Mouse (Mus musculus): ENCODE results near the gene Zfp871.
A peak's percentile ranks its signal among the peaks of the same experiment; 100 is the strongest.

The Zfp871 gene

DNA sequence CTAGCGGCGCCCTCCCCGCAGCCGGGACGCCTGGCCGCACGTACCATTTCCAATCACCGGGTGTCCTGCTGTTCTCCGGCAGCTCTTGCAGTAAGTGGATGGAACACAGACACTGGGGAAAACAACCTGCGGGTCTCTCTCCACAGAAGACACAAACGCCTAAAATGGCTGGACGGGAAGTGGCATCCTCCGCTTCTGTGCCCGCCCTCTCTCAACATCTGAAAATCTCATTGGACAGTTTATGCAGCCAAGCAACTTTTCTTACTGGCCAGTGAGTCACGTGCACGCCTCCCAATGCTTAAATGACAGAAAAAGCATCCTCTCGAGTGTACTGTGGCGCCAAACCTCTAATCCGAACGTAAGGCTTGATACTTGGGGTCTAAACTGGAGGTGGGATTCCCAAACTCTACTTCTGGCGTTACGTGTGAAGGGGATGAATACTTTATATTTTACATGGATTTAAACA, at the start of gene Zfp871:
Gene Zfp871, minus strand, starts transcription at position 194 of the 466 bp plus-strand sequence.
- DNase-seq, result peak; percentile 89

DNA sequence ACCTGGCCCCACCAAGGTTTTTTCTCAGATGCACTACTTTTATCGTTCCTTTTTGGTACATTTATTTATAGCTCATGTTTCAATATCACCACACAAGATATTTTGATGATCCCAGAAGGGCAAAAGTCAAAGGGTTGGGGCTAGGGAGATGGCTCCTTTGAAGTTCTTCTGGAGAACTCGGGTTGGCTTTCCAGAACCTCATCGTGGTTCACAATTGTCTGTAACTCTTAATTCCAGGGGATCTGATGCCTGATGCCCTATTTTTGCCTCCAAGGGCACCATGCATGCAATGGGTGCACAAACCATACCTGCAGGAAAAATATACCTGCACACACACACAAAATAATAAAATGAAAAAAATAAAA, 42.3 kb upstream of the Zfp871 start:
- DNase-seq, result no peak

DNA sequence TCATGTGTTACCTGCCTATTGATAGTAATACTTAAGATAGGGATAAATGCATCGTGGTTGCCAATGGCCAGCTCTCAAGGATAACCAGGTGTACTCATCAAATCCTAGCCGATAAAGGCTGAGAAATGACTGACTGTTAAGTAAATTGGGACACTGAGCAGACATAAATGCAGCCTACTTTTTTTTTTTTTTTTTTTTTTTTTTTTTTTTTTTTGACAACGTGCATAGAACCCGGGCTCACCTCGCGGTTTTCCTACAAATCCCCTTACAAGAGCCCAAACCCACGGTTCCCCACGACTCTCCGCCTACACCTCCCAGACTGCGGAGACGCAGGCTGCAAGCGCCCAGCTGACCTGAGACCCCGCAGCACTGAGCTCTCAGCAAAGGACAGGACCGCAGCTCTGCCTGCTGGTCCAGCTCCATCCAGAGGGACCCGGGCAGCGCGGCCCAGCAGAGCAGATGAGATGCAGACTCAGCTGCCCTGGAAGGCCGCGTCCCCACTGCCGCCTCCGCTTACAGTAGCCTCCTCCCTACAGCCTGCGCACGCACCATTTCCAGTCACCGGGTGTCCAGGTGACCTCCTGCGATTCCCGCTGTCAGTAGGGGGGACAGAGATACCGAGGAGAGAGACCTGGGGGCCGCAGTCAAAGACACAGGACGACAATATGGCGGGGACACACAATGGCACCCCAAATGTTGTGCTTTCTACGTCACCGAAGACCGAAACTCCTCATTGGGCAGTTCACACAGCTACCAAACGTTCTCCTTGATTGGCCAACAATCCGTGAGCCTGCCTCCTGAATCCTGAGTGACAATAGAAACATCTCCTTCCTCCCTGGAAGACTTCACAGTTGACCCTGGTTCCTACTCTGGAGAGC, 41.7 kb upstream of the Zfp871 start, which contains the start of gene Zfp799:
Gene Zfp799, minus strand, starts transcription at position 722 of the 878 bp plus-strand sequence.
- DNase-seq, result peak; percentile 80

DNA sequence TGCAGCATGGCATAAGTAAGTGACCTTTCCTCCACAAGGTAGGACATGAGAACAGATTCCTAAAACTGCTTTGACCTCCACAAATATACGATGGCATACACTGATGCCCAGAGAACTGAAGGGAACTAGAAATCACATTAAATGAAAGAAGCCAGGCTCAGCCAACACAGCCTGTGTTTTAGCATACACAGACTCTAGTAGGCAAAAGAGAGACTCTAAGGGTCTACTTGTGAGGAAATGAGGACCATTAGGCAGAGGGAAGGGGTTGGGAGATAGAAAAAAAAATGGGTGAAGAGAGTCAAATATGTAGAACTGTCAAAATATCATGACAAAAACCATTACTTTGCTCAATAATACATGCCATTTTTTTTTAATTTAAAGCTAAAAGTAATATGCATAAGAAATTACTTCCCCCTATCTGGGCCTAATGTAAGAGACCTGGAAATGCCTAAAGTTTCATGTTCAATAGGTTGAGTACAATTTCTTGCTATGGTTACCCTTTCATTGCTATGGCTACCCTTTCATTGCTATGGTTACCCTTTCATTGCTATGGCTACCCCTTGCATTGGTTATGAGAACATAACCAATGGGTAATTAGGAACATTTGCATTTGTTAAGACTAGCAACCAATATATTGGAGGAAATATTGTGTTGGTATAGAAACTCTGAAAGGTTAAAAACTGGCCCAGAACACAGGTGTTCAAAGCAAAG, 28.1 kb upstream of the Zfp871 start:
- no peak for DNase-seq

DNA sequence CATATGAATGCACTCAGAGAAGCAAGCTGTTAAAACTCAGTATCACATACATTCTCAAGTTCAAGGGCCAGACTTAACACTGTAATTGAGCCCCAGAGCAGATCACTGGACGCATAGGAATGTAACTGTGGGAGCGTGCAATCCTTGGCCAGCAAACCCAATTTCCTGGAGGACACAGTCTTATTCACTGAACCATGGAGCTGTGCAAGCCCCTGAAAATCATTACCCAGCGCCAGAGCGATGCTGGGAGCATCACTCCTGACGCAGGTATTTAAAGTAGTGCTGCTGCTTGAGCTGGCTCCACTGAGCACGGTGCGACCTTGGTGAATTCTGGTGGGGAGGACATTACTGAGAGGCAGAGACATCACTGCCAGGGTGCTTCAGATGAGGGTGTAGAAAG, 26.0 kb upstream of the Zfp871 start:
- DNase-seq, result no peak

DNA sequence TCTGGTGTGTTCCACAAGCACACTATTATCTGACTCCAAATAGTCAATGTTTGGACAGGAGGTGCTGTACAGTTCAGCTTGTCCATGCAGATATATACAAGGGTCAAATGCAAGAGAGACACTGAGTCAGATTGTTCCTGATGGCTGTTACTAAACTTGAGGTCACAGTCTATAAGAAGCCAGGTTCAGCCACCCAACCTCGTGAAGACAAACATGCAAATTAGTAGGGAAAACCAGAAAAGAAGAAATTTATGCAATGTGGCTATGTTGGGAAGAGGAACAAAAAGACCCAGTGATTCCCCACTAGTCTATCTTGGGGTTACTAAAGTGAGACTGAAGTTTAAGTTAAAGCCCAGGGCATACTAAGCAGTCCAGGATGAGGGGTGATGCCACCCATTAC, 22.6 kb upstream of the Zfp871 start:
- no peak for DNase-seq

DNA sequence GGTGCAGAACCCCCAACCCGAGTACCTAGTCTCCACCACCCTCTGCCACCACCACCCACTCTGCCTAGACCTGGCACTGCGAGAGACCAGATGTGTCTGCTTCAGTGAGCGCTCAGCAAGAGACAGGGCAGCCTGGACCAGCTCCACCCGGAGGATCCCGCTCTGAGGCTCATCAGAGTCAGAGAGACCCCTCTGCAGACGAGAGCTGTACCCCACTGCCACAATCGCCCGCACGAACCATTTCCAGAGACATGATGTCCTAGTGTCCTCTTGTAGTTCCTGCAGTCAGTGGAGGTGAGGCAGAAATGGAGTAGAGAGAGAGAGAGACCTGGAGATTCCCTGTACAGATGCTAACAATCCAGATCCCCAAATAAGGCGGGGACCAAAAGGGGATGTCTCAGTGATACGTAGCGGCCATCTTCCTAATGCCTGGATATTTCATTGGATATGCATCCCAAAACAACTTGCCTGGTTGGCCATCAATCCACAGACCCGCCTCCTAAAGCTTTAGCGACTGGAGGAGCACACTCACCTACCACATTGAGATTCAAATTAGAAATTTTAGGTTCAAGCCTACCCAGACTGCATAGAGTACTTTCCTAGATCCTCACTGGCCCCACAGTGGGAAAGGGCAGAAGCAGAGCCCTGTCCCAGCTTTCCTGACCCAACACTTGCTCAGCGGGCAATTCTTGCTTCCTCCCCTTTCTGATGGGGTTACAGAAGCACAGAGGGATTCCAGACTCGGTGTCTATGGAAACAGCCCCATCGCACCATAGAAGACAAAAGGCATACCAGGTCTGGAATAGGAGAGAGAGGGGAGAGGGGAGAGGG, 21.7 kb upstream of the Zfp871 start, which contains the start of gene Zfp811:
Gene Zfp811, minus strand, starts transcription at position 388 of the 831 bp plus-strand sequence.
- peak; percentile 45 for DNase-seq

DNA sequence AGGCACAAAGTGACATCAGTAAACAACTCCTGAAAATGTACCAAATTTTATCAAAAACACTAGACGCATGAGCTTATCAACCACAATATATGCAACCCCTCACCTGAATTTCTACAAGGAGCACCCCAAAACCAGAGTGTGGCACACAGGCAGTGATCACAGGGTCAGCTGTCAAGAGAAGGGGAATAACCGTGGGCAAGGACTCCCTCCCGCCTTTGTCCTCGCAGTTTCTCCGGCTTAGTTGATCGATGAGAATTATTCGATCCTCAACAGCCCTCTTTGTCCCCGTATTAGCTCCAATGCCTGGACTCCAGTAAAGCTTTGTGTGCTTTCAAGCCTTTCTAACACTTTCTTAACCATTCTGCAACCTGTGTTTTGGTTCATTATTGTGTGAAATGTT, 20.8 kb upstream of the Zfp871 start:
- DNase-seq, result no peak

DNA sequence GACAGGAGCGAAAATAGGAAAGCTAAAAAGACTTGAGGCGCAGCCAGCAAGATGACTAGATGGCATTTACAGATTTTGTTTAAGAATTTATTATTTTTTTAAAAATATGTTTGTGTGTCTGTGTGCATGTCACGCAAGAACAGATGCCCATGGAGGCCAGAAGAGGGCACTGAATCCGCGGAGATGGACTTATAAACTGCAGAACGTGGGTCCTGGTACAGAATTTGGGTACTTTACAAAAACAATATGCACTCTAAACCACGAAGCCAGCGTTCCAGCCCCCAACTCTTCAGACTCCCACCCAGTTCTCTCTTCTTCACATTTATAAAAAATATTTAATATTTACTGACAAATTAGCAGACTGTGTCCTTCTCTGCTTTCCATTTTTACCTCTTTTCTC, 1.2 kb upstream of the Zfp871 start:
- no peak for DNase-seq

DNA sequence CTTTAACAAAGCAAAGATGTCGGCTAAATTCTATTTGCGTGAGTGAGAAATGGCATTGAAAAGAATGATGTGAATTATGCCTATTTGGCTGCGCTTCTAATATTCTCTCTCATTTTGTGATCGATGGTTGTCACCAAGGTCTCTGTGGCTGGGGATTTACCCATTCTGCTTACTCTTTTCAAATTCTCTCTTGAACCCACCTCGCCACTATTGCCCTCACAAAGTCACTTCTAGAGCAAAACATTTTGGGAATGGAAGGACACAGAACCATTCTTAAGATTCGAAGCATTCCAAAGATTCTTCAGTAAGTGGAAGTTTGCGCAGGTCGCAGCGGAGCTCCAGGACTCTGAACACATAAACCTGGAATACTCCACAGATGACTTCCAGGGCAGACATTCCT, 489 bp upstream of the Zfp871 start:
- DNase-seq, result no peak

DNA sequence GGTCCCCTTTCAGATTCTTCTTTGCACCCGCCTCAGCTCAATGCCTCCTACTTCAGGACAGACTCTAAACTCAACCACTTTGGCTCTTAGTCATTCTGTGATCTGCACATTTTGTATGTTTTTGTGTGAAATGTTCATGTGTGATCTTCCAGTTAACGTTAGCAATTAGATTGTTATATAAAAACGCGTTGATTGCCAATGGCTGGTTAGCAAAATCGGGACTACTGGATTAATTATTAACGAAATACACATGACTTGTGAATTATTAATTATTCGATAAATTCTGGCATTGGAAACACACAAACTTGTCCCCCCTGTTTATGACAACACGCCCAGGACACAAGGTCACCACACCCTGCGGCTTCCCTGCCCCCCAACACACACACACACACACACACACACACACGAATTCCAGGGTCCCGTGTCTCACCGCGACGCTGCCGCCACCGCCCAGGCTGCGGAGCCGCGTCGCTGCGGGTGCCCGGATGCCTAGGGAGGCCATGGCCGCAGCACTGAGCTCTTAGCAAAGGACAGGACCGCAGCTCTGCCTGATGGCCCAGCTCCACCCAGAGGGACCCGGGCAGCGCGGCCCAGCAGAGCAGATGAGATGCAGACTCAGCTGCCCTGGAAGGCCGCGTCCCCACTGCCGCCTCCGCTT, 522 bp downstream of the Zfp871 start:
- no peak for DNase-seq

DNA sequence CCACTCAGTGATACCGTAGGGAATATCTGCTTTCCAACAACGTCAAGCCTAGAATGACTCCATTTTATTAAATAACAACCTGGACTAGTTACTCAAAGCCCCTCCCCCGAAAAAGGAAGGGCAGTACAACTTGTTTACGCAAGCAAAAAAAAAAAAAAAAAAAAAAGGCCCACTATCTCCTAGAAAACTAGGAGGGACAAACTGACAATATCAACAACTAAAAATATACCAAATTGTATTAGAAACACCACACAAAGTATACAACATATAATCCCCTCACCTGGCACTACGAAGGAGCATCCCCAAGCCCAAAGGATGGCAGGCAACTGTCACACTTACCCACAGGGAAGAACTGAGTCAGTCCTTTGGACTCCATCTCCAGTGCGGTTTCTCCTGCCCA, 1.1 kb downstream of the Zfp871 start:
- DNase-seq, result no peak

DNA sequence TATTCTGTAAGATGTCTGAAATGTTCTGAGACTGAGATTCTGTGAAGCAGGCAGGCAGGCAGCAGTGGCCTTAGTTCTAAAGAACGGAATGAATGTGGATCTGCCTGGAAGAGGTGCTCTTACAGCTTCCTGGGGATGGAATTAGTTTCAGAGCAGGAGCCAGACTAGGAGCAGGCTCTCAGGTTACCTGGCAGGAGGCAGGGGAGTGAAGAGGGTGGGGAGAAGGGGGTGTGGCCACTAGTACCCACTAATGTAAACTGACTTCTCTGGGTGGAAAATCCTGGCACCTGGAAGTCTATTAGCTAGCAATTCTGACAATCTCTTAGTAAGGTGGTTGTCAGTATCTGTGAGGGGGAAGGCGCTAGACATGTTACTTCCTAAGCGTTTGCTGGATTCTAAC, 2.4 kb downstream of the Zfp871 start:
- DNase-seq, result no peak

DNA sequence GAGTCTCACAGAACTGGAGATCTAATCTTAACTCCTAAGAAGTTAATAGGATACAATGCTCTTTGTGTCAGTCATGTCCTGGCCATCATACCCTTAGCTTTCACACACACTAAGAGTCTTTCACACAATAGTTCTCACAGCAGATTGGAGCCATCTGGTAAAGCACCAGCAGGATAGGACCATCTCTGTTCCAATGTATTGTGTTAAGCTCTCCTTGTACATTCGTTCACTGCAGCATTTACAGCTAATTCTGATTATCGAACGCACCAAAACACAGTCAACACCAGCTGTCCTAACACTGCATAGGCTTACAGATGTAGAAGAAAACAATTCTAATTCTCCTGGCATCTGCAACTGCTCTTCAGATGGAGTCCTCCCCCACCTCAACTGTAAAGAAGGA, 10.5 kb downstream of the Zfp871 start:
- DNase-seq, result no peak

DNA sequence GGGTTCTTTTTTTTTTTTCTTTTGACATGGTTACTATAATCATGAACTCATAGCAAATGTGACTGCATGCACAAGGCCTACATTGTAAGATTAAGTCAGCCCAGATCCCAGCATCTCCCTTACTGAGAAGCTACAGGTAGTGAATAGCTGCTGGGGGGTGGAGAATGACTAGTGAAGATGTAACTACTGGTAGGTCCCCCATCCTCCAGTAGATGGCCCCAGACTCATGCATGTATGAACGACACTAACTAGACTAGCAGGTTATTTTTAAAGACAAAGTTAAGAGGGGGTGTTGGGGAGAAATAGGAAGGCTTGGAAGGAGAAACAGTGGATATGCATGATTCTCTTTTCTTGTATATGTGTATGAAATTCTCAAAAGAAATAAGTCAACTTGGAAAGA, 16.9 kb downstream of the Zfp871 start:
- no peak for DNase-seq

DNA sequence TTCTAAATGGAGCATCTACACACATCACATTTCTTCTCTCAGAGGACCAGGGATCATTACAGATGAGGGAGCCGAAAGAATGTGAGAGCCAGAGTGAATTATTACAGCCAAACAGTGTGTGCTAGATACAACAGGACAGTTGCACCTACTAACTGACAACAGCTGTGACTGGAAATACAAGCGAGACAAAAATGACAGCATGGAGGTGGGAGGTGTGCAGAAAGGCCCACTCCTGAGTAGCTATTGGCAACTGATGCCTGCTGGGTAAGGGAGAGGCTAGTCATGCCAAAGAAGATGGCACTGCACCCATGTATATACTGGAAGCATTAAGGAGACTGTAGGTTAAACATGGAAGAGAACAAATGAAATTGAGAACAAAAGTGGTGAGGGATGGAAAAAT, 21.7 kb downstream of the Zfp871 start:
- DNase-seq, result no peak

DNA sequence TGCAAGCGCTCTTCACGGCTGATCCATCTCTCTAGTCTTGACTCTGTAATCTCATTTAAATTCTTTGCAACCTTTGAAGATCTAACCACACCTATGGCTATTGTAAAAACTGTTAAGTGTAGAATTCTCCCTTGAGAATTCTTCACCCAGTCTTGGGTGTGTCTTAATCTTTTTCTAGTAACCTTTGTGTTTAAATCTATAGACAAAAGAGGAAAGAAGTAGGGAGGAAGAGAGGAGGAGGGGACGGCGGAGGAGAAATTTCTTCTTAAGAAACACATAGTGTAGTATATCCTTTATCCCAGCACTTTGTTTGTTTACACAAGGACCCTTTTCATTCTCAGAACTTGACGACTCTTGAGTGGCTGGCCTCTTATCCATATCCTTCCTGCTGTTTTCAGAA, 30.8 kb downstream of the Zfp871 start:
- DNase-seq, result no peak

DNA sequence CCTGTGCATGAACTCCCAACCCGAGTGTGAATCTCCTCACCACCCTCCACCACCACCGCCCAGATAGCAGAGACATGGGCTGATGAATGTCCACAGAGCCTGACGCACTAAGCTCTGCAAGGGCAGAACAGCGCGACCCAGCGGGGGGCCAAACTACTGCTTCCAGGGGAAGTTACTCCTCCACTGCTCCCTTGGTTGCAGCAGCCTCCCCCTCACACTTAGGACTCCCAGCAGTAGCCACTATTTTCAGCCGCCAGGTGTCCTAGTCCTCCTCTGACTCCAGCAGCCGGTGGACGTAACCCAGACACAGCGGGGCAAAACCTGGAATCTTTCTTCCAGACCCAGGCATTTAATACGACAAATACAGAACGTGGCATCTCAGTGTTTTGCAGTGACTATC, 34.5 kb downstream of the Zfp871 start:
- no peak for DNase-seq

DNA sequence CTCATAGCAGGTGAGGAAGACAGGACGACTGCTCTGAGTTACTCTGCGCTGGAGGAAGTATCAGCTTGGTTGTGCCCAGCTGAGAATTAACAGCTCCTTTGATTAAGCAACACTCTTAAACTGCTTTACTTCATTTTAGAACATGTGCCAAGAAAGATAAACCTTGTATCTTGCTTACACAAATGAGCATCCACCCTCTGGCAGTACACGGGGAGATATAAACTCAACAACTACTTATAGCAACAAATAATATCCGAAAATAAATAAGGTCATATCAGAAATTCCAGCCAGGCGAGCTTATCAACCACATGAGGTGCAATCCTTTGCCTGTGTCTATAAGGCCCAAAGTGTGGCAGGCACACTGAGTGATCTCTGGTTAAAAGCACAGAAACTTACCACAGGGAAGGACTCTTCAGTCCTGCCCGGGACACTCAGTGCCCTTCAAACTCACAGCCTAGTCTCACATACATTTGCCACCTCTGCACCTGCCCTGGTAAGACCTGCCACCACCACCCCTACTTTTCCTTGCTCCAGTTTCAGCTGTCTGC, 35.2 kb downstream of the Zfp871 start:
- no peak for DNase-seq

DNA sequence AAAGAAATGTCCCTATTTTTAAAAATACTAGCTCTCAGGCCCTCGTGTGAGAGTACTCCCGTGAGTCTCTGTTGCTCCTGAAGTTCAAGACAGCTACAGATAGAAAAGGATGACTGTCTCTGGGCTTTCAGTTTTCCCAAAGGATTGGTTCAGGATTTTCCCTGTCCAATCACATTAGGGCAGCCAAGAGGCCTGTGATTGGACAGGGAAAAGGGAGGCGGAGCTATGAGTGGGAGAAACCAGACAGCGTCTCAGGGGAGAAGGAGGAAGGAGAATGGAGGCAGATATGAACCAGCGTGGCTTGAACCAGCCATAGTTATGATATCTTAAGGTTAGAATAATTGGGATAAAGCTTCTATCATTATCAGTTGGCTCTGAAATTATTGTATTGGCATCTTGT, 37.5 kb downstream of the Zfp871 start:
- DNase-seq, result no peak

DNA sequence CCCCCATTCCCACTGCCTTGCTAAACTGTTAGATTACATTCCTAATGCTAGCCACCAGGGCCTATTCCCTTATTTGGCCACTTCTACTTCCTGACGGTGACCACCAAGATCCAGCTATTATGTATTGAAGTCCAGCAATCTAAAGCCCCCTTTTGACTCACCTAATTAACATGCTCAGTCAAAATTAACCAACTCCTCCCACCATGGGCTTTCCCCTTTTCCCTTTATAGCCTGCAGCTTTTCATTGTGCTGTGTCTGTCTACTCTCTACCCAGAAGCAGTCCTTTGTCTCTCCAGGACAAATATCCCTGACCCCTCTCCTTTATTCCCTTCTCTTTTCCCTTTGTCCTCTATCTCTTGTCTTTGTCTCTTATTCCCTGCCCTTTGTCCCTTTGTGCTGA, 47.0 kb downstream of the Zfp871 start:
- no peak for DNase-seq

DNA sequence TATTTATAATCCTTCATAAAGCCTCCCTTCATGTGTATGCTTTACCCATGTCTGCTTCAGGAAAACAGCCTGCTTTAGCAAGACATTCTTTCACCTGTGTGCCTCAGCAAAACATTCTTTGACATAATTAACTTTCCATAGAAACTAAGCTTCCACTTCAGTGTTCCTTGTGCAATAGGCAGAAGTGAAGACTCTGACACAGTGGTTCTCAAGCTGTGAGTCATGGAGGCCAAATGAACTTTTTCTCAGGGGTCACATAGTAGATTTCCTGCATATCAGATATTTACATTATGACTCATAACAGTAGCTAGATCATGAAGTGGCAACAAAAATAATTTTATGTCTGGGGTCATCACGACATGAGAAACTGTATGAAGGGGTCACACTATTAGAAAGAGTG, 49.7 kb downstream of the Zfp871 start:
- DNase-seq, result no peak
